Mouse (Mus musculus) megakaryocyte progenitor cell, adult 5-6 weeks (primary cell): ENCODE measurements around the gene Gm48551. TPM values are rescaled to one million over a fixed set of nuclear protein-coding genes. Genes with fewer than 3 reads are reported as not detected.

Experiments
- ATAC-seq: replicated peaks from 2 replicates; pipeline ENCODE4 v1.8.0; 2016; ENCODE audit warnings: mild to moderate bottlenecking, moderate TSS enrichment, inconsistent platforms; ENCODE audit not compliant: poor library complexity
- total RNA-seq, 2 experiments: library from RNA; stranded (forward) in 1 of 2; stranded (reverse) in 1 of 2; fragments of 157-497, 149-512 nt in 1 of 2; fragments of 200-1000 nt in 1 of 2; gene quantifications; 2 replicates each; pipeline versions ENCODE4 v1.2.3 to v1.2.4; 2015 to 2017

The Gm48551 gene
- total RNA-seq, 2 experiments from 2014 or later = 0.62 to 2.6 TPM

- no peak for ATAC-seq
These were observed 43.7 kb downstream of the Gm48551 start for GRCm38 (mm10) chr10:81427804-81428506.

GRCm38 (mm10) chr10:81428507-81428870 is 44.2 kb downstream of the Gm48551 start:
- no peak for ATAC-seq

- ATAC-seq = no peak
These were observed 44.8 kb downstream of the Gm48551 start for GRCm38 (mm10) chr10:81429092-81429491.

- peak; percentile 32 for ATAC-seq
These were observed 45.4 kb downstream of the Gm48551 start for GRCm38 (mm10) chr10:81429605-81430061.

GRCm38 (mm10) chr10:81430141-81430830 is 46.0 kb downstream of the Gm48551 start:
- no peak for ATAC-seq

GRCm38 (mm10) chr10:81430831-81431525 is 46.7 kb downstream of the Gm48551 start:
- no peak for ATAC-seq

GRCm38 (mm10) chr10:81431526-81432168 is 47.4 kb downstream of the Gm48551 start:
- ATAC-seq = no peak

- ATAC-seq = no peak
These were observed 48.1 kb downstream of the Gm48551 start for GRCm38 (mm10) chr10:81432169-81432867.

- peak; percentile 65 for ATAC-seq
These were observed 48.6 kb downstream of the Gm48551 start for GRCm38 (mm10) chr10:81432868-81433262.

- ATAC-seq = peak; percentile 32
These were observed 49.4 kb downstream of the Gm48551 start for GRCm38 (mm10) chr10:81433541-81434289.

- ATAC-seq = no peak
These were observed 50.3 kb downstream of the Gm48551 start for GRCm38 (mm10) chr10:81434361-81435263.

- ATAC-seq = no peak
These were observed 51.2 kb downstream of the Gm48551 start for GRCm38 (mm10) chr10:81435436-81435835.

GRCm38 (mm10) chr10:81441019-81441418 is 56.8 kb downstream of the Gm48551 start:
- ATAC-seq = peak; percentile 87

Other genes starting within 250 kb of the Gm48551 start
Only the 30 nearest of the 35 such genes appear.
- gene Pias4, start 216.5 kb upstream of the Gm48551 start, total RNA-seq (2015) = 9.4 and 10.0 TPM in 2 replicates
- gene Pias4, start 216.5 kb upstream of the Gm48551 start, total RNA-seq (2017) = 9.4 and 9.8 TPM in 2 replicates
- 526 and 599 TPM in 2 replicates for gene Eef2, start 207.8 kb upstream of the Gm48551 start, total RNA-seq (2015)
- 1,508 and 1,553 TPM in 2 replicates for gene Eef2, start 207.8 kb upstream of the Gm48551 start, total RNA-seq (2017)
- gene Dapk3, start 201.5 kb upstream of the Gm48551 start, total RNA-seq (2015) = 15.5 and 17.2 TPM in 2 replicates
- 37.2 and 54.7 TPM in 2 replicates for gene Dapk3, start 201.5 kb upstream of the Gm48551 start, total RNA-seq (2017)
- gene 4930442H23Rik, start 200.6 kb upstream of the Gm48551 start, total RNA-seq (2015) = not detected in 2 replicates
- not detected in 2 replicates for gene 4930442H23Rik, start 200.6 kb upstream of the Gm48551 start, total RNA-seq (2017)
- not detected in 2 replicates for gene Nmrk2, start 182.4 kb upstream of the Gm48551 start, total RNA-seq (2015)
- gene Nmrk2, start 182.4 kb upstream of the Gm48551 start, total RNA-seq (2017) = not detected in 2 replicates
- gene Atcay, start 153.6 kb upstream of the Gm48551 start, total RNA-seq (2015) = not detected in 2 replicates
- gene Atcay, start 153.6 kb upstream of the Gm48551 start, total RNA-seq (2017) = not detected in 2 replicates
- gene Zfr2, start 151.3 kb upstream of the Gm48551 start, total RNA-seq (2015) = 0.05 TPM in 1 of 2 replicates, not detected in the other
- gene Zfr2, start 151.3 kb upstream of the Gm48551 start, total RNA-seq (2017) = 0.17 TPM in 1 of 2 replicates, not detected in the other
- 10.2 and 16.7 TPM in 2 replicates for gene Matk, start 131.5 kb upstream of the Gm48551 start, total RNA-seq (2015)
- 32.7 and 33.7 TPM in 2 replicates for gene Matk, start 131.5 kb upstream of the Gm48551 start, total RNA-seq (2017)
- 95.1 and 97.1 TPM in 2 replicates for gene Mrpl54, start 117.5 kb upstream of the Gm48551 start, total RNA-seq (2015)
- gene Mrpl54, start 117.5 kb upstream of the Gm48551 start, total RNA-seq (2017) = 155 and 196 TPM in 2 replicates
- gene Apba3, start 117.5 kb upstream of the Gm48551 start, total RNA-seq (2015) = 15.5 and 20.2 TPM in 2 replicates
- 10.5 and 16.9 TPM in 2 replicates for gene Apba3, start 117.5 kb upstream of the Gm48551 start, total RNA-seq (2017)
- 2.3 TPM in 2 replicates for gene Tjp3, start 92.9 kb upstream of the Gm48551 start, total RNA-seq (2015)
- 3.9 and 5.2 TPM in 2 replicates for gene Tjp3, start 92.9 kb upstream of the Gm48551 start, total RNA-seq (2017)
- 18.9 and 24.6 TPM in 2 replicates for gene Pip5k1c, start 91.5 kb upstream of the Gm48551 start, total RNA-seq (2015)
- 32.4 and 37.4 TPM in 2 replicates for gene Pip5k1c, start 91.5 kb upstream of the Gm48551 start, total RNA-seq (2017)
- 7.1 and 7.6 TPM in 2 replicates for gene Cactin, start 63.4 kb upstream of the Gm48551 start, total RNA-seq (2015)
- gene Cactin, start 63.4 kb upstream of the Gm48551 start, total RNA-seq (2017) = 30.8 and 32.7 TPM in 2 replicates
- gene Tbxa2r, start 55.7 kb upstream of the Gm48551 start, total RNA-seq (2015) = 0.20 and 0.47 TPM in 2 replicates
- gene Tbxa2r, start 55.7 kb upstream of the Gm48551 start, total RNA-seq (2017) = 0.47 TPM in 1 of 2 replicates, not detected in the other
- 0.32 TPM in 1 of 2 replicates, not detected in the other for gene Gipc3, start 41.2 kb upstream of the Gm48551 start, total RNA-seq (2015)
- gene Gipc3, start 41.2 kb upstream of the Gm48551 start, total RNA-seq (2017) = 0.17 TPM in 1 of 2 replicates, not detected in the other
- 24.5 and 29.0 TPM in 2 replicates for gene Hmg20b, start 34.0 kb upstream of the Gm48551 start, total RNA-seq (2015)
- 22.2 and 32.3 TPM in 2 replicates for gene Hmg20b, start 34.0 kb upstream of the Gm48551 start, total RNA-seq (2017)
- 6.7 and 7.0 TPM in 2 replicates for gene Mfsd12, start 27.0 kb upstream of the Gm48551 start, total RNA-seq (2015)
- gene Mfsd12, start 27.0 kb upstream of the Gm48551 start, total RNA-seq (2017) = 12.1 and 12.6 TPM in 2 replicates
- gene 4930404N11Rik, start 18.6 kb upstream of the Gm48551 start, total RNA-seq (2015) = 0.59 and 0.99 TPM in 2 replicates
- gene 4930404N11Rik, start 18.6 kb upstream of the Gm48551 start, total RNA-seq (2017) = 0.92 and 2.2 TPM in 2 replicates
- gene Fzr1, start 6.0 kb upstream of the Gm48551 start, total RNA-seq (2015) = 17.1 and 21.7 TPM in 2 replicates
- gene Fzr1, start 6.0 kb upstream of the Gm48551 start, total RNA-seq (2017) = 17.3 and 17.8 TPM in 2 replicates
- gene Dohh, start within 50 bp of the Gm48551 start, total RNA-seq (2015) = 9.3 and 13.7 TPM in 2 replicates
- gene Dohh, start within 50 bp of the Gm48551 start, total RNA-seq (2017) = 36.5 and 52.5 TPM in 2 replicates
- gene Gm48552, start 4.5 kb downstream of the Gm48551 start, total RNA-seq (2015) = not detected in 2 replicates
- 0.46 TPM in 1 of 2 replicates, not detected in the other for gene Gm48552, start 4.5 kb downstream of the Gm48551 start, total RNA-seq (2017)
- gene Smim24, start 8.6 kb downstream of the Gm48551 start, total RNA-seq (2015) = 31.0 and 31.4 TPM in 2 replicates
- 7.5 and 17.1 TPM in 2 replicates for gene Smim24, start 8.6 kb downstream of the Gm48551 start, total RNA-seq (2017)
- gene Nfic, start 71.2 kb downstream of the Gm48551 start, total RNA-seq (2015) = 35.5 and 36.8 TPM in 2 replicates
- 4.0 and 5.0 TPM in 2 replicates for gene Nfic, start 71.2 kb downstream of the Gm48551 start, total RNA-seq (2017)
- gene Celf5, start 98.2 kb downstream of the Gm48551 start, total RNA-seq (2015) = 0.10 TPM in 1 of 2 replicates, not detected in the other
- gene Celf5, start 98.2 kb downstream of the Gm48551 start, total RNA-seq (2017) = not detected in 2 replicates
- gene Ncln, start 111.9 kb downstream of the Gm48551 start, total RNA-seq (2015) = 81.2 and 99.2 TPM in 2 replicates
- 85.6 and 101 TPM in 2 replicates for gene Ncln, start 111.9 kb downstream of the Gm48551 start, total RNA-seq (2017)
- gene S1pr4, start 115.7 kb downstream of the Gm48551 start, total RNA-seq (2015) = 8.3 and 8.9 TPM in 2 replicates
- gene S1pr4, start 115.7 kb downstream of the Gm48551 start, total RNA-seq (2017) = 6.2 and 9.5 TPM in 2 replicates
- 29.4 and 31.9 TPM in 2 replicates for gene Gna15, start 139.8 kb downstream of the Gm48551 start, total RNA-seq (2015)
- 28.7 and 28.9 TPM in 2 replicates for gene Gna15, start 139.8 kb downstream of the Gm48551 start, total RNA-seq (2017)
- 5.4 and 6.0 TPM in 2 replicates for gene Gna11, start 160.7 kb downstream of the Gm48551 start, total RNA-seq (2015)
- 7.6 and 10.2 TPM in 2 replicates for gene Gna11, start 160.7 kb downstream of the Gm48551 start, total RNA-seq (2017)
- gene Aes, start 175.0 kb downstream of the Gm48551 start, total RNA-seq (2015) = 197 and 225 TPM in 2 replicates
- 178 and 191 TPM in 2 replicates for gene Aes, start 175.0 kb downstream of the Gm48551 start, total RNA-seq (2017)
- 0.95 and 1.5 TPM in 2 replicates for gene Tle2, start 190.1 kb downstream of the Gm48551 start, total RNA-seq (2015)
- 0.08 and 3.5 TPM in 2 replicates for gene Tle2, start 190.1 kb downstream of the Gm48551 start, total RNA-seq (2017)